Mouse (Mus musculus): ENCODE measurements around the gene Fbxl17. TPM values are rescaled to one million over a fixed set of nuclear protein-coding genes. Genes with fewer than 3 reads are reported as not detected.

The Fbxl17 gene
- total and polyA plus RNA-seq, 2 experiments from 2014 or later, result 10.7 to 32.0 TPM

DNA sequence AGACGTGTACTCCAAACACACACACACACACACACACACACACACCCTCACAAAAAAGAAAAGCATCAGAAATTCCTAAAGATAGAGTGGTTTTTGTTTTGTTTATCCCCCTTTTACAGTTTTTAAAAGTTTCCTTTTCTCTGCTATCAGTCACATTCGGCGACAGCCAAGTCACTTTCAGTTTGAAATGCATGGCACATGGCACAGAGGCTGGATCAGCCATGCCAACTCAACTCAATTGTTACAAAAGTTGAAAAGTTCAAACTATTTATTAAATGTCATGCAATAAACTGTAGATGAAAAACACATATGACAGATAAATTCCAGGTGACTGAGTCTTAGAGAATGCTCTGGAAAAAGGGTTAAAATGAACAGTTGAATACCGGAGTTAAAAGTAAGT lies 287.8 kb downstream of the Fbxl17 start:
- WGBS, result 88% methylated on average over 4 of the region's 4 CpGs
- DNase-seq (no peak), ATAC-seq (no peak)
- Histone ChIP-seq H3K9me3 (ENCODE audit: low read length) (no peaks in the 10 kb centered on the region), H3K4me3 (ENCODE audit: low read depth, low read length) (no peak overlapping the region), H3K36me3 (ENCODE audit: insufficient read depth) (no peaks in the 10 kb centered on the region), H3K27me3 (ENCODE audit: insufficient read depth, low read length) (no peaks in the 10 kb centered on the region), H3K9ac (no peak overlapping the region), H3K27ac (ENCODE audit: low read depth, low read length) (no peak overlapping the region), H3K4me1 (ENCODE audit: insufficient read depth) (0 out of 2 replicates have a peak, but pooled peaks cover 5% of the 10 kb centered on the region), H3K4me2 (ENCODE audit: low read depth) (no peak overlapping the region)
- no peak for TF ChIP-seq CTCF (IDR thresholded peaks at IDR 0.05; ENCODE audit: low read depth)

DNA sequence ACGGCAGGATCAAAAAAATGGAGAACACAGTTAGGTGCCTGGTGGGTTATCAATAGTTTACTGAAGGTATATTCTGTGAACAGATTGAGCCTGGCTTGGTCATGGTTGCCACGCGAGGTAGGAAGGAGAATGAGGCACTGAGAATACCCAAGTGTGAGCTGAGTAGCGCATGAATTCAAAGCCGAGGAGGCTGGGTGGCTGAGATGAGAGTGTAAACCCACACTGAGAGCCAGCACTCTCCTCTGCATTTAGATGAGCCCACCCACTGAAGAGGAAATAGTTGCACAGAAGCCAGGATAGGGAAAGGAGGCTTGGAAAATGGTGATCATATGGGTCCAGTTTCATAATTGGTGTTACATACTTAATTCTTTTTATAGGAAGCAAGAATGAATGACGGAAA lies 290.7 kb downstream of the Fbxl17 start:
- DNase-seq (no peak), ATAC-seq (no peak)
- 0 out of 2 replicates have a peak, but pooled peaks cover 5% of the 10 kb centered on the region for H3K4me1 ChIP-seq (ENCODE audit: insufficient read depth)
- H3K9ac ChIP-seq, result no peak overlapping the region
- no peak overlapping the region for H3K4me2 ChIP-seq (ENCODE audit: low read depth)
- WGBS, result 71% methylated on average over 6 of the region's 6 CpGs
- H3K27me3 ChIP-seq (ENCODE audit: insufficient read depth, low read length), result no peaks in the 10 kb centered on the region
- H3K27ac ChIP-seq (ENCODE audit: low read depth, low read length), result peak overlapping the region; percentile 59
- no peak for TF ChIP-seq CTCF (IDR thresholded peaks at IDR 0.05; ENCODE audit: low read depth)
- no peaks in the 10 kb centered on the region for H3K36me3 ChIP-seq (ENCODE audit: insufficient read depth)
- no peaks in the 10 kb centered on the region for H3K9me3 ChIP-seq (ENCODE audit: low read length)
- no peak overlapping the region for H3K4me3 ChIP-seq (ENCODE audit: low read depth, low read length)

DNA sequence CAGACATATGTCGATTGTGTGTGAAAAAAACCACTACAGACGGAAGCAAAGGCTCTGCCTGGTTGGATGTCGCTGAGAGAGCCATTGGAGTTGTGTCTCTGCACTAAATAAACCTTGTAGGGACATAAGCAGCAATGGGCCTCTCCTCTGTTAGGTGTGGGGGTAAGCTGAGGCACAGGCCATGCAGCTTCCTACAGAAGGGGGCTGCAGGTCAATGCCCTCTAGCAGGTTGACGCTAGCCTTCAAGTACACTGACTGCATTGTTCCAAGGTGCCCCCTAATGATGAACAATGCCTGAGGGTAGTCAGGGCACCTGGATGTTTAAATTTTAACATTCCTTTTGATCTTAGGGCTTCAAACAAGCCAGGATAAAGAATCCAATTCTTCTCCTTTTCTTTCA lies 291.5 kb downstream of the Fbxl17 start:
- no peak for ATAC-seq
- 0 out of 2 replicates have a peak, but pooled peaks cover 5% of the 10 kb centered on the region for H3K4me1 ChIP-seq (ENCODE audit: insufficient read depth)

DNA sequence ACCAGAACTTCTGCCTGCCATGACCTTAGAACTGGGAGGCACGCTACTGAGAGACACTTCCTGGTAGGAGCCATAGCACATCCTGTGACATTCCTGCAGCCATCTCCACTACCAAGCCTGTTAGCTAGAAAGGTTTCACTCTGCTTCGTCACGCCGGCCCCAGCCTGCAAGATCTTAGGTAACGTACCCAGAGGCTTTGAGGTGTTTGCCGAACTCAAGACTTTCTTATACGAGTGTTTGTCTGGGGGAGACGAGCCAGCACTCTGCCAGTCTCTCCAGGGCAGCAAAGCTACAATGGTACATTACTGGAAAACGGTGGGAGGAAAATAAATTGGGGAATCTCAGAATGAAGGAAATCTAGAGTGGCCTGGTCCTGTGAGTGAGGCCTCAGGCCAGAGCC lies 292.1 kb downstream of the Fbxl17 start:
- H3K36me3 ChIP-seq (ENCODE audit: insufficient read depth), result no peaks in the 10 kb centered on the region
- no peak for DNase-seq
- no peaks in the 10 kb centered on the region for H3K9me3 ChIP-seq (ENCODE audit: low read length)
- no peak overlapping the region for H3K4me2 ChIP-seq (ENCODE audit: low read depth)
- no peak overlapping the region for H3K9ac ChIP-seq
- no peak overlapping the region for H3K4me3 ChIP-seq (ENCODE audit: low read depth, low read length)
- no peak for ATAC-seq
- H3K27ac ChIP-seq (ENCODE audit: low read depth, low read length), result no peak overlapping the region
- H3K4me1 ChIP-seq (ENCODE audit: insufficient read depth), result 0 out of 2 replicates have a peak, but pooled peaks cover 5% of the 10 kb centered on the region
- no peaks in the 10 kb centered on the region for H3K27me3 ChIP-seq (ENCODE audit: insufficient read depth, low read length)
- TF ChIP-seq CTCF (IDR thresholded peaks at IDR 0.05; ENCODE audit: low read depth), result no peak
- WGBS, result 91% methylated on average over 9 of the region's 9 CpGs

More for the DNA sequence above, 291.5 kb downstream of the Fbxl17 start:
- no peaks in the 10 kb centered on the region for H3K27me3 ChIP-seq (ENCODE audit: insufficient read depth, low read length)
- 82% methylated on average over 4 of the region's 4 CpGs for WGBS
- H3K4me3 ChIP-seq (ENCODE audit: low read depth, low read length), result no peak overlapping the region
- no peaks in the 10 kb centered on the region for H3K9me3 ChIP-seq (ENCODE audit: low read length)
- no peak overlapping the region for H3K4me2 ChIP-seq (ENCODE audit: low read depth)
- no peak for TF ChIP-seq CTCF (IDR thresholded peaks at IDR 0.05; ENCODE audit: low read depth)
- H3K27ac ChIP-seq (ENCODE audit: low read depth, low read length), result no peak overlapping the region
- DNase-seq, result no peak
- no peaks in the 10 kb centered on the region for H3K36me3 ChIP-seq (ENCODE audit: insufficient read depth)
- no peak overlapping the region for H3K9ac ChIP-seq

DNA sequence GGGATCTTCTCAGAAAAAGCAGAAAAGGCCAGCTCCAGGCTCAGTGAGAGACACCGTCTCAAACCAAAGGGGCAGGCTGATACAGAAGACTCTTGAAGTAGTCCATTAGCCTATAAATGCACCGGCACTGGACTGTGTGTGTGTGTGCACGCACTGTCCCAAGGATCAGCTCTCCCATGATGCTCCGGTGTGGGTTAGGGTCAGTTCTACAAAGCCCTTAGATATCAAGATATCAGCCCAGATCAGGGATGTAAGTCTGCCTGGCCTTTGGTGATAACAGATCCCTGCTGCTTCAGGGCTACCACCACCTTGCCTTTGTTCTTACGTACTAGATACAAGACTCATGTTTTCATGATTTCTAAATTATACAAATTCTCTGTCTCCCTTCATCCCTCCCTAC lies 294.5 kb downstream of the Fbxl17 start:
- 89% methylated on average over 5 of the region's 5 CpGs for WGBS
- H3K27me3 ChIP-seq (ENCODE audit: insufficient read depth, low read length), result no peaks in the 10 kb centered on the region
- H3K4me1 ChIP-seq (ENCODE audit: insufficient read depth), result 0 out of 2 replicates have a peak, but pooled peaks cover 5% of the 10 kb centered on the region
- ATAC-seq (no peak), DNase-seq (no peak)
- TF ChIP-seq CTCF (IDR thresholded peaks at IDR 0.05; ENCODE audit: low read depth), result no peak
- H3K9me3 ChIP-seq (ENCODE audit: low read length), result no peaks in the 10 kb centered on the region
- H3K27ac ChIP-seq (ENCODE audit: low read depth, low read length), result no peak overlapping the region
- no peak overlapping the region for H3K4me2 ChIP-seq (ENCODE audit: low read depth)
- H3K4me3 ChIP-seq (ENCODE audit: low read depth, low read length), result no peak overlapping the region
- no peaks in the 10 kb centered on the region for H3K36me3 ChIP-seq (ENCODE audit: insufficient read depth)
- no peak overlapping the region for H3K9ac ChIP-seq

DNA sequence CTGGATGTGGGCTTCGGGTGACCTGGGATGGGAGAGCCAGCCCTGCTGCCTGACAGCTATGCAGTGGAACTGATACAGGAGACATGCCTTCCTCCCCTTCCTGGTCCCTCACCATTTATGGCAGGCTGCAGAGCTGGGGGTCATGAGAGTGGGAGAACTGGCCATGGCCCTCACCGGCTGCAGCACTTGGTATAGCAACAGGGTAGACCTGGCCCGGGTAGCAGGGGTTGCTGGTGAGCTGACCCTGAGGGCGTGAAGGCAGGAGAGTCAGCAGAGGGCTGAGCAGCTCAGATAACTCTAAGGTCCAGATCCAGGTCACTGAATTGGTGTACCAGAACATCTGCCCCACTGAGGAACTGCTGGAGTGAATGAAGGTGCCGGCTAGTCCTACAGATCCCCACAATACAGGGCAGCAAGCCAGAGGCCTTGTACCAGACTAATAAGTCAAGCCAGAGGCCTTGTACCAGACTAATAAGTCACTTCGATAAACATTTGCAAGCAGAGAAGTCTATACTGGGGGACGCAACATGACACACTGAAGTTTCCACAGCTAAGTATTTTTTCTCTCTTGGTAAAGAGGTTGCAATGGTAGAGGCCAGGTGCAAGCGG lies 296.1 kb downstream of the Fbxl17 start:
- no peak for TF ChIP-seq CTCF (IDR thresholded peaks at IDR 0.05; ENCODE audit: low read depth)
- Histone ChIP-seq H3K9me3 (ENCODE audit: low read length) (no peaks in the 10 kb centered on the region), H3K27ac (ENCODE audit: low read depth, low read length) (no peak overlapping the region), H3K36me3 (ENCODE audit: insufficient read depth) (no peaks in the 10 kb centered on the region), H3K4me1 (ENCODE audit: insufficient read depth) (0 out of 2 replicates have a peak, but pooled peaks cover 2% of the 10 kb centered on the region), H3K9ac (no peak overlapping the region), H3K4me3 (ENCODE audit: low read depth, low read length) (no peak overlapping the region), H3K27me3 (ENCODE audit: insufficient read depth, low read length) (no peaks in the 10 kb centered on the region), H3K4me2 (ENCODE audit: low read depth) (no peak overlapping the region)
- DNase-seq, result no peak
- WGBS, result 90% methylated on average over 8 of the region's 8 CpGs
- no peak for ATAC-seq

DNA sequence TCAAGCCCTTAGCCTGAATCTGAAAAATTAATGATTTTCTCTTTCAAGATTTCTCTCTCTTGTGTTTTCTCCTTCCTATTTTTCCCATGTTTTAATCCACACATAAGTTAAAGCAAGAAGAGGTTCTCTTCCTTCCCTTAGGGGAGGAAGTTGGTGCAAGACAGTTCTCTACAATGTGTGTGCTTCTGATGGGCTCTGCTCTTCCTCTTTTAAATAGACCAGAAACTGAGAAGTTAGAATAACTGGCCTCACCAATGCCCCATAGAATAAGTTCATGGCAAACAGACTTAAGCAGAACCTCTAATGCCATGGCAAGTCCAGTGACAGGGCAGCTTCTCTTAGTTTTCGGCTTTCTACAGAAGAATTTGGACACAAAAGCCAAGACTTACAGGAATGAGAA lies 301.1 kb downstream of the Fbxl17 start:
- Histone ChIP-seq H3K9ac (no peak overlapping the region), H3K4me3 (ENCODE audit: low read depth, low read length) (no peak overlapping the region), H3K27me3 (ENCODE audit: insufficient read depth, low read length) (no peaks in the 10 kb centered on the region), H3K4me2 (ENCODE audit: low read depth) (no peak overlapping the region), H3K9me3 (ENCODE audit: low read length) (no peaks in the 10 kb centered on the region), H3K36me3 (ENCODE audit: insufficient read depth) (no peaks in the 10 kb centered on the region), H3K4me1 (ENCODE audit: insufficient read depth) (no peaks in the 10 kb centered on the region), H3K27ac (ENCODE audit: low read depth, low read length) (no peak overlapping the region)
- DNase-seq (no peak), ATAC-seq (no peak)
- no peak for TF ChIP-seq CTCF (IDR thresholded peaks at IDR 0.05; ENCODE audit: low read depth)
- WGBS, result 92% methylated on average over 1 of the region's 1 CpGs

All from forebrain, postnatal 0 days (tissue).